Mouse (Mus musculus): ENCODE results near the gene Gphn.

The Gphn gene

GRCm38 (mm10) chr12:78727723-78728122 lies 501.5 kb downstream of the Gphn start:
- no peak for DNase-seq (ENCODE audit: low spot score)

All from c-Kit-positive CD71-positive TER-119-positive erythroid progenitor cells, embryonic 14.5 days (primary cell).